Mouse (Mus musculus) heart, postnatal 25 days (tissue): ENCODE data around the gene Clic6. TPM values are rescaled to one million over a fixed set of nuclear protein-coding genes. Genes with fewer than 3 reads are reported as not detected.
A peak's percentile ranks its signal among the peaks of the same experiment; 100 is the strongest.

Experiments used
- DNase-seq: peaks from one replicate; pipeline ENCODE4 v3.0.0; 2022; ENCODE audit warnings: low spot score
- intact Hi-C: fragments of 180-260 bp; cut with DNase I; formaldehyde crosslinking; loops from one replicate; pipeline ENCODE4 v1.15.1; 2025
- total RNA-seq, 2 experiments: library from RNA; stranded (reverse); gene quantifications; 2 replicates each; pipeline ENCODE4 v1.2.3; 2021

The Clic6 gene
- total RNA-seq, 2 experiments from 2014 or later = 0.11 to 0.21 TPM

GRCm38 (mm10) chr16:92465642-92466526 lies 19.7 kb upstream of the Clic6 start:
- intact Hi-C loops = no loop called here
- DNase-seq = peak; percentile 96

GRCm38 (mm10) chr16:92467041-92467440 lies 18.5 kb upstream of the Clic6 start:
- no peak for DNase-seq
- intact Hi-C loops = no loop called here

- intact Hi-C loops = no loop called here
- no peak for DNase-seq
These were observed 17.1 kb upstream of the Clic6 start for GRCm38 (mm10) chr16:92468459-92468858.

DNA sequence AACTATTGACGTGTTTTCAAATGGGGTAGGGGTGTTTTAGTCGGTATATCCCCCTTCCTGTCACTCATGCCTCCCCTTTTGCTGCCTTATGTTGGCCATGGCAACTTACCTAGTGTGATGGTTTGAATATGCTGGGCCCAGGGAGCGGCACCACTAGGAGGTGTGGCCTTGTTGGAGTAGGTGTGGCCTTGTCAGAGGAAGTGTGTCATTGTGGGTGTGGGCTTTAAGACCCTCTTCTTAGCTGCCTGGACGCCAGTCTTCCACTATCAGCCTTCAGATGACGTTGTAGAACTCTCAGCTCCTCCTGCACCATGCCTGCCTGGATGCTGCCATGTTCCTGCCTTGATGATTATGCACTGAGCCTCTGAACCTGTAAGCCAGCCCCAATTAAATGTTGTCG lies 14.8 kb upstream of the Clic6 start, which contains the start of gene Rcan1:
TSS of gene Rcan1 (minus strand) at position 162 of the 400 bp plus-strand sequence.
- intact Hi-C loops = no loop called here
- no peak for DNase-seq

- intact Hi-C loops = no loop called here
- no peak for DNase-seq
These were observed 12.6 kb upstream of the Clic6 start for GRCm38 (mm10) chr16:92472898-92473297.

DNA sequence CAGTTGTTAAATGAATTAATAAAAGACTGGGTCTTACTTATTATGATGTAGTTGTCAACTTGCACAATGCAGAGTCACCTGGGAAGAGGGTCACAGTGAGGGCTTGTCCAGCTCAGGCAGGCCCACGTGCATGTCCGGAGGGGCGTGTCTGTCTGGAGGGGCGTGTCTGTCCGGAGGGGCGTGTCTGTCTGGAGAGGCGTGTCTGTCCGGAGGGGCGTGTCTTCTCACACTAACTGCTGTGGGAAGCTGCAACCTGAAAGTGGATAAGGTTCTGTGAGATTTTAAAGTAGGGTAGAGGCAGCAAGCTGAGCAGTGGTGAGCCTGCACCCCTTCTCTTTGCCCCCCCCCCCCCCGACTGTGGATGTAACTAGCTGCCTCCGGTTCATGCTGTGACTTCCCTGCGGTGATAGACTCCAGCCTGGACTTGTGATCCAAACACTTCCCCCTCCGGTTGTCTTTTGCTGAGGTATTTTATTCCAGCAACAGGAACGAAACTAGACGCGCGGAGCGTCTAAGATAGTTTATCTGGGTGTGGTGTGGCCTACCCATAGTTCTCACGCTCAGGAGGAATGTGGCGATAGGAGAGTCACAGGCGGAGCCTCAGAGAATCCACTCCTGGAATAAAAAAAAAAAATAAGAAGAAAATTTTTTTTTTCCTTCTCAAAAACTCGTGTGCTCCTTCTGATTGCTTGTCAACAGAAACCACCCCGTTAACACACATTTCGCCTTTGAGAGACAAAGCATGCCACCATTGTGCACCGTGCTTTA lies 10.3 kb upstream of the Clic6 start:
- DNase-seq = no peak
- intact Hi-C loops = no loop called here

DNA sequence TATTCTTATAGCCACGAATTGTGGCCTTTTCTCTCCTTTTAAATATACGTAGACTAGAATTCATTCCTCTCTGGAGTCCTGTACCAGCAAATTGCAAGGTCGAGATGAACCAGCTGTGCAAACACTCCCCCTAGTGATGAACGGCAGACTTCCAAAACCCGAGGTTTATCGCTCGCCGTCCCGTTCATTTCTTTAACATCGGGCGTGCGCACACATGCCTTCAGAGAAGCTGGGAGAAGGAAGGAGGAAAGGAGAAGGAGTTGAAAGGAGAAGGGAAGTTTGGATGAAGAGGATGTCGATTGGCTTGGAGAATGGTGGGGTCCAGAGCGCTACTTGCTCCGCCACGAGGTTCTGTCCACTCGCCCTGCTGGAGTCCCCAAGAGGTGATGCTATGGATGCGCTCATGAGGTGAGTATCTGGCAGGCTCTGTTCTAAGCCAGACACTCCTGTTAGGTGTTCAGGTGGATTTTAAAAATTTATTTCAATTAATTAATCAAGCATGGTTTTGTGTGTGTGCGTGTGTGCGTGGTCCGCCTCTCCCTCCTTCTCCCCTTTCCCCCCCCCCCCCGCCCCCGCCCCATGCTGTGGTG lies 6.9 kb upstream of the Clic6 start:
- intact Hi-C loops = loop anchor here (2.0 kb wide), 2 partner anchors 94 to 138 kb away; no protein-coding TSS in a partner anchor
- DNase-seq = no peak

DNA sequence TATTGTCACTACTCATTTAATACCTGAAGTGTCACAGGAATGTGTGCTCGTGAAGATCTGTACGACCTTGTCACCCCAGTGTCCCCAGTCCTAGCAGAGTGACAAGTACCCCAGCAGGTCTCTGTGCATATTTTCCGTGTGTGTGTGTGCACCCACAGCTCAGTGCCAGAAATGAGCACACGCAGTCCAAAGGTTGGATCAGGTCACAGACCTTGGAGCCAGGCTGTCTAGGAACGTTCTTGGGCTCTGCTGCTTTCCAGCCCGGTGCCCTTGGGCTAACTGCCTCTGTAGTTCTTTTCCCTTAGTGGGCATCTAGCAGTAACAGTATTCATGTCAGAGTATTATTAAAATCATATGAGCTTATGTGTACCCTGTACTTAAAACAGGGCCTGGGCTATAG lies 1.6 kb downstream of the Clic6 start:
- intact Hi-C loops = loop anchor here (1.0 kb wide), 1 partner anchor 146 kb away; no protein-coding TSS in a partner anchor
- no peak for DNase-seq

- intact Hi-C loops = loop anchor here (1.0 kb wide), 1 partner anchor 146 kb away; no protein-coding TSS in a partner anchor
- no peak for DNase-seq
These were observed 2.0 kb downstream of the Clic6 start for GRCm38 (mm10) chr16:92487489-92487888.

DNA sequence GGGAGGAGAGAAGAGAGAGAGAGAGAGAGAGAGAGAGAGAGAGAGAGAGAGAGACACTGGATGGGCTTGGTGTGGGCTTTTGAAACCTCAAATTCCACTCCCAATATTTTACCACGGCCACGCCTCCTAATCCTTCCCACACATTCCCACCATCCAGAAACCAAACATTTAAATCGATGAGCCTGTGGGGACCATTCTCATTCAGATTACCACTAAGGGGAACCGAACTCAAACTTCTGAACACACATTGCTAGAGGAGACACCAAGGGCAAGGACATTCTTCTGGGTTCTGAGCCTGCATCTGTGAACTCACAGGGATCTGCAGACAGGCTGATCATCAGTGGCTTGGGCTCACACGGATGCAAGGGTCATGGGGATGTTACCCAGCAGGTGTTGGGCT lies 2.9 kb downstream of the Clic6 start:
- intact Hi-C loops = no loop called here
- DNase-seq = no peak

DNA sequence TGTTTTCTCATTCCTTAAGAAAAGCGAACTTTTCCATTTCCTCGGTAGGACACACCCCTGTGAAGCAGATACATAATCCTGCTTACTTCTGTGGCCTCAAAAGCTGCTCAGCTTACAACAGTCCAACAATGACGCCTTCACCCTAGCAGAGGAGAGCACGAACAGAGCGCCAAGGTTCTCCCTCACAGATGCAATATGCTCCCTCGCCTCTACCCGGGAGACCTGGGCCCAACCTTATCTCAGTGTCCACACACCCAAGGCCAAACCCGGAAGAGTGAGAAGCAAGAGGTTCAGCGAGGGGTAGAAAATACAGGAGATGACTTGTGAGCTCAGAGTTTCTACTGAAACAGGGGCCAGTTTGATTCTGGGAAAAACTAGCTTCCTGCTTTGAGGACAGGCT lies 3.8 kb downstream of the Clic6 start:
- no peak for DNase-seq
- intact Hi-C loops = no loop called here

GRCm38 (mm10) chr16:92497851-92498588 lies 12.5 kb downstream of the Clic6 start:
- no peak for DNase-seq
- intact Hi-C loops = no loop called here

GRCm38 (mm10) chr16:92498589-92498981 lies 13.0 kb downstream of the Clic6 start:
- DNase-seq = no peak
- intact Hi-C loops = no loop called here

GRCm38 (mm10) chr16:92499324-92499723 lies 13.8 kb downstream of the Clic6 start:
- no peak for DNase-seq

GRCm38 (mm10) chr16:92500534-92500933 lies 15.0 kb downstream of the Clic6 start:
- intact Hi-C loops = no loop called here

More at GRCm38 (mm10) chr16:92499324-92499723, 13.8 kb downstream of the Clic6 start:
- intact Hi-C loops = no loop called here

GRCm38 (mm10) chr16:92503105-92503504 lies 17.6 kb downstream of the Clic6 start:
- no peak for DNase-seq
- intact Hi-C loops = no loop called here

More at GRCm38 (mm10) chr16:92500534-92500933, 15.0 kb downstream of the Clic6 start:
- DNase-seq = no peak

GRCm38 (mm10) chr16:92507573-92507972 lies 22.0 kb downstream of the Clic6 start:
- intact Hi-C loops = no loop called here
- no peak for DNase-seq

DNA sequence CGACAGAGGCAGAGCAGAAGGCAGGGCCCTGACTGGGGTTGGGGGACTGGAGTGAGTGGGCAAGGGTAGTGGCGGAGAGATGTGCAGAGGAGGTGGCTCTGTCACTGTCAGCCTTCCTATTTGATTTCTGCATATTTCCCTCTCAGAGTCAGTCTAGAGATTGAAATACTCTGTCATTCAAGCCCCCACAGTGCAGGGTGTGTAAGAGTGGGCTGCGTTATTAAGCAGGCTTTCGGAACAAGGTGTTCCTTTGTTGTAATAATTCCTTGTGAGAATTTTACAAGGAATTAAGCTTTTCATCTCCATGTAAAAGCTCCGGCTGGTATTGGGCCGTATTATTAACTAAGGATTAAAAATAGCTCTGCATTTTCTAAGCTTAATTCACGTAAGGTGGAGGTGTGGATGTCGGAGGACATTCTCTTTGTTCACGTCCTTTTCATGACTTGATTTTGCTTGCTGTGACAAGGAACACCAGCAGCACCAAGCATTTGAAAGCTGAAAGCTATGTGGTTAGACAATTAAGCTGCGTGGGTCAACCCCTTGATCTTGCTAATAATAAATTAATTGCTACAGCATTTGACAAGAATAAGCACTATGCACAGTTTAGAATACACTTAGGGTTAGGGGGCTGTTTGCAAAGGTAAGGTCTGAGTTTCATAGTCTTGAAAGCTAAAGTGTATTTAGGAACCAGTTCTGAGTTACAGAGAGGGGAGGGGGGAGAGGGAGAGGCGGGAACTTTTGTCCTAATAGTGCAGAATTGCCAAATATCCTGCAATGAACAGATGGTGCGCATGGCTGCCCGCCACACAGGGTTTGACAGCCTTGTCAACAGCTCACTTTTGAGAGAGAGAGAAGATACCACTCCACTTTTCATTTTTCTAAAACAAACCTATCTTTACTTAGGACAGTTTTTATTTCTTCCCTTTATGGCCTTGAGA lies 25.6 kb downstream of the Clic6 start:
- DNase-seq = no peak
- intact Hi-C loops = no loop called here
